Mouse (Mus musculus) adrenal gland, postnatal 25 days (tissue): ENCODE results near the gene Rbm39. TPM values are rescaled to one million over a fixed set of nuclear protein-coding genes. Genes with fewer than 3 reads are reported as not detected.

Experiments used
- DNase-seq: peaks from one replicate; pipeline ENCODE4 v3.0.0; 2021; ENCODE audit warnings: mixed read lengths
- total RNA-seq: library from RNA; stranded (reverse); gene quantifications from 2 replicates; pipeline ENCODE4 v1.2.3, GENCODE M21; 2021

The Rbm39 gene
- total RNA-seq, 1 experiment from 2014 or later: 478 TPM

DNA sequence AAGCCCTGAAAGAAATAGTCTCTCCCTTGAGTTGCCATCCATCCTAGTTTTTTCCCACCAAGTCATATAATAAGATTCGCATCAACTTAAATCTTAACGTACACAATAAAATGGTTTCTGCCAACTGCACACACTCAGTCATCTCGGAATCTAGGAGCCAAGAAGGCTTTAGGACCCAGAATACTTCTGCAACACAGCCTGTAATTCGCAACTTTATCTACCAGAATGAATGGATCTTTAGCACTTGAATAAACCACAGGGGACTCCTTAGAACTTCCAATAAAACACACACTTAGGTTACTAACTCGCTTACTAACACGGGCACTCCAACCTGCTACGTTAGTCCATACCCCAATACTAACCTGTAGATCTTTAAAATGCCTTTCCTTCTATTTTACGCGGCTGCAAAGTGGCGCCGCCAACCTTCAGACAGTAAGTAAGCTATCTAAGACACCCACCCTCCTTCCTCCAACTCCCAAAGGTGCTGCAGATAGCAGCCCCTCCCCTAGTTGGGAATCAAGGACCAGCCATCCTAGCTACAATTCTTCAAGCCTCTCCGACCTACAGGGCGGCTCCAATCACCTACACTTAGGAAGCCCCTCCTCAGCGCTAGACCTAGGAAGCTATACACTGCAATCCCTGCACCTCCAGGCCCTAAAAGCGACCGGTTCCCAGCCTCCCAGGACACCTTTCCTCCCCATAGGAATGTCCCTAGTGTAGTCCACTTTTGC is 69.2 kb downstream of the Rbm39 start:
- no peak for DNase-seq

Other genes starting within 250 kb of the Rbm39 start
- 74.4 and 114 TPM in 2 replicates for gene Uqcc1, start 249.9 kb downstream of the Rbm39 start, total RNA-seq
- not detected in 2 replicates for gene Gm15557, start 239.5 kb downstream of the Rbm39 start, total RNA-seq
- gene Gdf5, start 234.9 kb downstream of the Rbm39 start, total RNA-seq: 1.3 TPM in 1 of 2 replicates, not detected in the other
- 12.2 and 19.0 TPM in 2 replicates for gene Cep250, start 223.8 kb downstream of the Rbm39 start, total RNA-seq
- 4.0 and 4.3 TPM in 2 replicates for gene 6430550D23Rik, start 172.3 kb downstream of the Rbm39 start, total RNA-seq
- gene Ergic3, start 172.2 kb downstream of the Rbm39 start, total RNA-seq: 242 and 246 TPM in 2 replicates
- not detected in 2 replicates for gene Fer1l4, start 127.3 kb downstream of the Rbm39 start, total RNA-seq
- gene Spag4, start 115.1 kb downstream of the Rbm39 start, total RNA-seq: 2.4 and 2.9 TPM in 2 replicates
- 32.5 and 59.7 TPM in 2 replicates for gene Cpne1, start 68.3 kb downstream of the Rbm39 start, total RNA-seq
- 23.0 and 26.1 TPM in 2 replicates for gene Rbm12, start 68.3 kb downstream of the Rbm39 start, total RNA-seq
- 17.5 and 21.0 TPM in 2 replicates for gene Gm28036, start 53.1 kb downstream of the Rbm39 start, total RNA-seq
- 259 and 329 TPM in 2 replicates for gene Romo1, start 36.2 kb downstream of the Rbm39 start, total RNA-seq
- 93.5 and 99.3 TPM in 2 replicates for gene Nfs1, start 36.1 kb downstream of the Rbm39 start, total RNA-seq
- gene Phf20, start 16.2 kb upstream of the Rbm39 start, total RNA-seq: 33.1 and 41.2 TPM in 2 replicates
- gene Cnbd2, start 132.1 kb upstream of the Rbm39 start, total RNA-seq: 2.5 and 3.6 TPM in 2 replicates
- gene Scand1, start 132.5 kb upstream of the Rbm39 start, total RNA-seq: 102 and 123 TPM in 2 replicates
- gene Epb41l1, start 240.7 kb upstream of the Rbm39 start, total RNA-seq: 76.2 and 78.8 TPM in 2 replicates